Mouse (Mus musculus) yolk sac, embryonic 10.5 days (tissue): ENCODE data around the gene Dclk2.

Source experiments
- DNase-seq: peaks from one replicate; pipeline ENCODE4 v3.0.0-alpha.2; 2017; ENCODE audit warnings: low spot score

The Dclk2 gene

DNA sequence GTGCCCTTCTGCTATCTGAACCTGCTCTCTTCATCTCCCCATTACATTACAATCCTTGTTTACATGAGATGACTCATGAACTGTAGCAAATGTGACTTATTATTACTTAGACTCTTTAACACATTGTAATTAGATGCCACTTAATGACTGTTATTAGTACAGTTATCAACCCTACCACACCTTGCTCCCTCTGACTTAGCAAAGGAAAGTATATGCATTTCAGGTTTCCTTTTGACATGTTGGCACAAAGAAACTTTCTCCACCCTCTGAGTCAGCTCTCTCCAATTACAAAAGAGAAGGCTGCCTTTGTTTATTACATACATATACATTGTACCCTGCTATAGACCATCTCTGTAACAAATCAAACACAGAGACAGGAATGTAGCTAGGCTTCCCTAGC lies 33.1 kb downstream of the Dclk2 start:
- no peak for DNase-seq

DNA sequence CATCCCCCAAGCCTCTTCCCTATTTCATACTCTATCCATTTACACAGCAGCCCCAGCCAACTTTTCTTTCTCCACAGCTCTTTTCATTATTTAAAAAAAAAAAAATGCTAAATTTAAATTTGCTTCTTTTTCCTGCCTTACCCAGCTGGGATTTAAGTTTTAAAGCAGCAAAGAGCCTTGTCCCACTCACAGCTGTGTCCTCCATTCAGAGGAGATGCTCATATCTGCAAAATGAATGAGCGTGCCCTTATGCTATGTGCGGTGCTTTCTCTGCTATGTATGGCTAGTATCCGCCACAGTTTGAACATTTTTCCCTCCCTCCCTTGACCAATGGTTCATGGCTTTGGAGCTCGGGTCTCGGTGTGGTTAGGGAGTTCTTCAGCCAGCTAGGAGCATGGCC lies 35.5 kb downstream of the Dclk2 start:
- DNase-seq = no peak

DNA sequence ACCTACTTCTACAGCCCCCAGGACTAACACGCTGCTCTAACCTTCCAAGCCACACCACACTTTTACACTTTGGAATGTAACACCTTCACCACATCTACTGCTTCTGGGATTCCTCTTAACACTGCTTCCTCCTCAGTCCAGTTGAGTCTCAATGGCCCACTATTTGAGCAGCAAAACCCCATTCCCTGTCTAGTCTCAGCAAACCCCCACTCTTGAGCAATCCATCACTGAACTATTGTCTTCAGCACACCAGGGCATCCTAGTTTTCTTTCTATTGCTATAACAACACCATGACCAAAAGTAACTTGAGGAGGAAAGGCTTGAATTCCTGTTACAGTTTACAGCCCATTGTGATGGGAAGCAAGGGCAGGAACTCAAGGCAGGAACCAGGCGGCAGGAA lies 36.2 kb downstream of the Dclk2 start:
- no peak for DNase-seq

DNA sequence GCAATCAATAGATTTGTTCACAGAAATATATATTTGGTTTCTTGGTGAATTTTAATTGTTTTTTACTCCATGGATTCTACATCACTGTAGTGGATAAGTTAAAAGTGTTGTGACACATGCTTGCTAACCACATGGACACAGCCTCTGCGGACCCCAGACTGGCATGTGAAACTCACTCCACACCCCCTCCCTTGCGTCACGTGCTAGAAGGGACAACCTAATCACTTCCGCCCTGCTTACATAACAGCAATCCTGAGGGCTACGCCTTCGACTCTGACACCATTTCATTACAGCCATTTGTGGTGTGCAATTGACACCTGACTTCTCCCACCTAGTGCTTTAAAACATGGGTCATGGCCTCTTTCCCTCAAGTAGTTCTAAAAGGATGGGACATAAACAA lies 36.7 kb downstream of the Dclk2 start:
- DNase-seq = no peak

- no peak for DNase-seq
These were observed 44.7 kb downstream of the Dclk2 start for GRCm38 (mm10) chr3:86875912-86876311.

DNA sequence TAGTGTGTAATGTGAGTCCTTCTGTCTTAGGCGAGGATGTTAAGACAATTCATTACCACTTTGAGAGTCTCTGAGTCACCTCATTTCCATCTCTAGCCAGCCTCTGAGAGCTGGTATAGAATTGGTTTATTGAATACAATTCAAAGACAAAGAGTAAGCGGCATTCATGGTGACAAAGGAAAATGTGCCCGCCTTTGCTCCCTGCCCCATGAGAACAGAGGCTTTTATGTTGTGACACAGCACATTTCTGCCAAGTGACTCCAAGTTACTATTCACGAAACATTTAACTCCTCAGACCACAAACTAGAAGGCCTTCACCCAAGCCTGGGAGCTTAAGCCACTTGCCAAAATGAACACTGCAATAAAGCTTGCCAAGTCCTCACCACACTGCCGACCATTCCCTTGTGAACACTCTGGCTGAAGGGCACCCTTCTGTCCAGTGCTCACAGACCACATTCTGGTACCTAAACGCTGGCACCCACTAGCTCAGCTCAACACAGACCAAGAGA lies 47.5 kb downstream of the Dclk2 start:
- DNase-seq = no peak

- no peak for DNase-seq
These were observed 49.7 kb downstream of the Dclk2 start for GRCm38 (mm10) chr3:86870952-86871351.

- no peak for DNase-seq
These were observed 50.2 kb downstream of the Dclk2 start for GRCm38 (mm10) chr3:86870411-86870810.

GRCm38 (mm10) chr3:86868721-86869120 lies 51.9 kb downstream of the Dclk2 start:
- DNase-seq = no peak

DNA sequence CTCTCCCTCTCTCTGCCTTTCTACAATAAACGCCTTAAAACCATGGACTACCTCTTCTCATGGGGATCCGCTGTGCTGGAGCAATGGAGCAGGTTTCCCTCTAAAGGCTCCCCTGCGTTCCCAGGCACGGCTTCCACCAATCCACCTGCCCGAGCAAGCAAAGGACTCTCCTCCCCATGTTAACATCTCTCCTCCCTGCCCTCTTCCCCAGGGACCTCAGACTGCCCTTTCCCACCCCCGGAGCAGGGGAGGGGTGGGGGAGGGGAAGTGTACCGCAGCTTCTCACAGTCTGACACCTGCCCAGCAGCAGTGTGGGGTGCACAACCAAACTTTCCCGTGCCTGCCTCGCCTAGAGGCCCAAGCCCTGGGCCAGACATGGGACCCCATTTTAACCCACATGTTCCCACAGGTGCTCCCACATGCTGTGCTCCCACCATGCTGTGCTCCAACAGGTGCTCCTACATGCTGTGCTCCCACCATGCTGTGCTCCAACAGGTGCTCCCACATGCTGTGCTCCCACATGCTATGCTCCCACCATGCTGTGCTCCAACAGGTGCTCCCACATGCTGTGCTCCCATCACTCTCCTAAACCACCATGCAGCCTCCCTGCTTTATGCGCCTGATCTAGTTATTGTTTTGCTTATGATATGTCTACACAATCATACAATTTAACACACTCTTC lies 57.2 kb downstream of the Dclk2 start:
- DNase-seq = no peak

DNA sequence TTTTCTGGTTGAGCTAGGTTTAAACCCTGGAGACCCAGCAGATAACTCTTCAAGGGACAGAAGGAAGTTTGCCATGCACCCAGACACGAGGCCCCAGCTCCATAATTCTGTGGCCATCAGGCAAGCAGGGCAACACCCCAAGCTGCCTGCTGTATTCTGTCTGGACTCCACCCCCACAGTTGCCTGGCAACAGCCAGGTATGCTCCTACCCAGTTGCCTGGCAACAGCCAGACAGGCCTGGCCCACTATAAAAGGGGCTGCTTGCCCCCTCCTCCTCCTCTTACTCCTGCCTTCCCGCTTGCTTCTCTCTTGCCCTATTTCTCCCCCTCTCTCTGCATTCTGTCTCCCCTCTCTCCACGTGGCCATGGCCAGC lies 57.7 kb downstream of the Dclk2 start:
- no peak for DNase-seq

DNA sequence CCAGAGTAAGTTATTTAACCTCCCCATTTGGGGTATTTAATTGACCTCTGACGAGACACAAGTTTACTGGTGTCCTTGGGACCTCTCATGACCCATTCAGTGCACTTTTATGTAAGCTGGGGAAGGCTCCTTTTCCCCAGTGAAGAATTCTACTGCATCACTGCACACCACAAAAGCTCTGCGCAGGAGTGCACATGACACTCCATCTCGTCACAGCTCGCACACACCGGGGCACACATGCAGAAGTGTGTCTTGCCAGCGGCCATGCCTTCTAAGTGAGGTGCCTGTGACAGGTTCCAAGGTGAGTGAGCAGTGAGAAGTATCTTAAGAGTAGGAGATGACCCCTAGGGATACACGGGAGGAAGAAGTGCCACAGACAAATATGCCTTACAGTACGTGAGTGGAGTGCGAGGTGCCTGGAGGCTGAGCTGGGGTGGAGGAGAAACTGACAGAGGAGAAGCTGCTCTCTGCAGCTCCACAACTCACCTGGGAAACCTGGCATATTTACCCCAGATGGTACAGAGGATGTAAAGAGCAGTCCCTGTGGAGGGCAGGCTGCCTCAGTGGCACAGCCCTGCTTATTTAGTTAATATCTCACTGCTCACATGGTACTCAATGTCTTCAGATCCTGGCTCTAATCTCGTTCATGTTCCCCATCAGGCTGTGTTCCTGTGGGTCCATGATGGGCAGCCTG lies 58.3 kb downstream of the Dclk2 start:
- no peak for DNase-seq

- no peak for DNase-seq
These were observed 60.9 kb downstream of the Dclk2 start for GRCm38 (mm10) chr3:86859791-86860190.

DNA sequence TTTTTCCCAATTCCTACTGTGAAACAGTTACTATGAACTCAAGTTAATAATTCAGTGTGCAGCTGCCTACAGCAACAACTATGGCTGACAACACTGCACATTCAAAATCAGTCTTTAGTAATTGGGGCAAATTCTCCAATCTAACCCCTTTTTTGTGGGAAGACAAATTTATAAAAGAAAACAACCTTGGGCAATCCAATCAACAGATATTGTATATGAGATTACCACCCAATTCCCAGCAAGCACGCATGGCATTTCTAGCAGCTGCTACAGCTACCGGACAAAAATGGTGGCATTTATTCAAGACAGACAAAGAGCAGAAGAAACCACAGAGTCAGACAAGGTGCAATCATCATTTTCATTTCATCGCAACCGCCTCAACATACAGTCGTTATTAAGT lies 62.0 kb downstream of the Dclk2 start:
- no peak for DNase-seq

- DNase-seq = no peak
These were observed 62.7 kb downstream of the Dclk2 start for GRCm38 (mm10) chr3:86857833-86858398.

GRCm38 (mm10) chr3:86852867-86853266 lies 67.8 kb downstream of the Dclk2 start:
- no peak for DNase-seq

DNA sequence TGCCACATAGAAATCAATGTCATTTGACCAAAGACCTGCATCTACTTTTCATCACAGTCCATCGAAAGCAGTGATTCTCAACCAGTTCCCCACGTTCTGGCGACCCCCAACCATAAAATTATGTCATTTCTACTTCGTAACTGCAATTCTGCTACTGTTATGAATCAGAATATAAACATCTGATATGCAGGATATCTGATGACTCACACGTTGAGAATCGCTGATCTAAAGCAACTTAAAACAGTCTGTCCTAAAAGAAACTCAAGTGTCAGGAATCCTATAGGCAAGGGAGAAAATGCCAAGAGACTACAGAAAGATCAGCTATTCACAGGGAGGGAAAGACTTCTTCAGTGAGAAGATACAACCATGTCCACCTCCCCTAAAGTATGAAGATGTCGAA lies 69.5 kb downstream of the Dclk2 start:
- DNase-seq = no peak

- DNase-seq = no peak
These were observed 70.1 kb downstream of the Dclk2 start for GRCm38 (mm10) chr3:86850394-86851030.

DNA sequence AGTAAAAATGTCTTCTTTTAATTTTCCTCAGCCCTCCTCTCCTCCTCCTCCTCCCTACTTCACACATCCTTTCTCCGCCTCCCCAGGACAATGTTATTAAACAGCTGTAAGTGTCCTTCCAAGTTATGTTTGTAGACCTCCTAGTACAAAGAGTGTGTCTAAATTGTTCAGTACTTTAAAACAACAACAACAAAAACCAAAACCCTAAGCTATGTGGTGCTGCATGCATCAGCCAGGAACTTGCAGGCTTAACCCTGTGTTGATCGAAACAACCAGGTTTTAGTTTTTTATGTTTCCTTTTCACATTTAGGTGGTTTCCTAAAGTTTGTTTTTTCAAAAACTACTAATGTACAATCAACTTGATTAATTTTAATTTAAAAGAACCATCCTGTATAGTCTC lies 71.3 kb downstream of the Dclk2 start:
- no peak for DNase-seq

- DNase-seq = no peak
These were observed 73.1 kb downstream of the Dclk2 start for GRCm38 (mm10) chr3:86847536-86847935.

DNA sequence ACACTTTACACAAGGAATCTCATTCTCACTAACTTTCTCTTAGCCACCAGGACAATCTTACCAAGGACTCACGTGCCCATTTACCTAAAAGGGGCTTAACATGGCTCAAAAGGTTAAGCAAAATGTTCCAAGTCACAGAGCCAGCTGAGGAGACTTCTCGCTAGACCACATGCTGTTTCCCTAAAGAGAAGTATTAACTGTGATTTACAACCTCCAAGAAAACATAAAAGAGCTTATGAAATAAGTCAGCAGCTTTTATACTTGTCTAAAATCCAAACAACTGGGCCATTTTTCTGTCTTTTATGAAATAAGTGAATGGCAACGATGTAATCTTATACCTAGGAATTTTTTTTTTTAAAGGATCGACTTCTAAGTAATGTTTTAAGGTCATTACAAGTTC lies 74.6 kb downstream of the Dclk2 start:
- no peak for DNase-seq

DNA sequence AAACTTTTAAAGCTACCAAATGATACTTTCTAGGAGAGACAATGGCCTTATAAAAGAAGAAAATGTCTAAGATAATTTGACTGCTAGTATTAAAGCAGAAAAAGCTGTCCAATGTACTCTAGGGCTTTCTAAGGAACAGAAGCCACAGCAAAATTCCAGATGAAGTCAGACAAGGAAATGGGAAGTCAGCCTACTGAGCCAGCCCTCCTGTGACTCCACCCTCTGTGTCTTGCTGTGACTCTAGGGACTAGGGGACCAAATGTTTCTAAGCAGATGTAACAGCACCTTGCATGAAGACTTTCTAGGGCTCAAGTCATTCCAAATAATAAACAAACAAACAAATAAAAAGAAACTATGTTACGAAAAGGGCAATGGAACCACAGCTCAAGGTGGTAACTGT lies 75.1 kb downstream of the Dclk2 start:
- DNase-seq = no peak
